Mouse (Mus musculus): ENCODE results near the gene Dis3l.
"Not testable (repeated sequence)": the region's sequence is repeated elsewhere in the genome, so short reads cannot be mapped to it uniquely, and the experiment has no call there.

The Dis3l gene

GRCm38 (mm10) chr9:64316986-64317385 is 24.1 kb downstream of the Dis3l start:
- DNase-seq, result no peak

DNA sequence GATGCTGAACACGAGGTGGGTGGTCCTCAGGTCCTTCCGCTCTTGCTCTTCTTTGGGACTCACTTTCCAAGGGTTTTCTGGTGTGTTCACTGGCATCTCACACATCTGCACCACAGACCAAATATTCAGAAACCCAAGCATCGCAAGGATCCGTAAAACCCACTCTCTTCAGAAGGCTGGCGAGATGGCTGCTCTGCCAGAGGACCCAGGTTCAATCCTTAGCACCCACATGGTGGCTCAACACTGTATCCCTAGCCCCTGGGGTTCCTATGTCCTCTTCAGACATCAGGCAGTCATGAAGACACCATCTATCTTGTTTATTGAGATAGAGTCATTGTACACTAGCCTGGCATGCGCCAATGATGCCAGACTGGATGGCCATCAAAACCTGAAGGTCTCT is 26.4 kb downstream of the Dis3l start:
- DNase-seq, result no peak

GRCm38 (mm10) chr9:64312128-64312527 is 29.0 kb downstream of the Dis3l start:
- peak in 1 of 2 experiments; percentile 9 for DNase-seq

DNA sequence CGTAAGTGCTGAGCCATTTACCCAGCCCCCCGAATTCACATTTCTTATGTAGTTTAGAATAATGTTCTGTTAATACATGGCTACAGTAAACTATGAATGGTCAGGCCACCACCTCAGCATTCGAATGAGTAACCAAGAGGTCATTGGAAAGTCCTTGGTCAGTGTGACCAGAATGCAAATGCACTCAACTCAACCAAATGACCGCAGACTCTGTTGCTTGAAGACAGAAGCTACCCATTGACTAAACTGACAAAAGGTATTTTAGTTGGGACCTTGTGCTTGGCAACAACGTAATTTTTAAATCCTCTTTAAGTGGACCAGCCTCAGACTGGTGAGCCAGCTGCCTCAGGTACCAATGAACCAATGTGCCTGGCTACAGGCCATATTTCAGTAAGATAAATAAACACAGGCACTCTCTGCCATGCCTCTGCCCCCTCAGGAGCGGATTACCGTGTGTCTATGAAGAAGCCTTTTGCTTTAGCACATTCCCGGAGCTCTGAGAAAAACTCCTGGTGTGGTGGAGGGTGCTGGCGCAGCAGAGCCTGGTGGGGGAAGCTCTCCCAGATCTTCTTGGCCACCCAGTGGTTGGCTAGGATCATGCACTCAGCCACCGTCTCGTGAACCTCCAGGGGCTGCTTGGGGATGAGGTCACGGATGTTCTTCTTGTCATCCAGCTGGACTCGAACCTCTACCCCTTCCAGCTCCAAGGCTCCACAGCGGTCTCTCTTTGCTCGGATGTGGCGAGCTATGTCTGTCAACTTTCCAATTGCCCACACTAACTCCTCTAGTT is 29.9 kb downstream of the Dis3l start:
- DNase-seq, result peak; percentile 34 to 48

DNA sequence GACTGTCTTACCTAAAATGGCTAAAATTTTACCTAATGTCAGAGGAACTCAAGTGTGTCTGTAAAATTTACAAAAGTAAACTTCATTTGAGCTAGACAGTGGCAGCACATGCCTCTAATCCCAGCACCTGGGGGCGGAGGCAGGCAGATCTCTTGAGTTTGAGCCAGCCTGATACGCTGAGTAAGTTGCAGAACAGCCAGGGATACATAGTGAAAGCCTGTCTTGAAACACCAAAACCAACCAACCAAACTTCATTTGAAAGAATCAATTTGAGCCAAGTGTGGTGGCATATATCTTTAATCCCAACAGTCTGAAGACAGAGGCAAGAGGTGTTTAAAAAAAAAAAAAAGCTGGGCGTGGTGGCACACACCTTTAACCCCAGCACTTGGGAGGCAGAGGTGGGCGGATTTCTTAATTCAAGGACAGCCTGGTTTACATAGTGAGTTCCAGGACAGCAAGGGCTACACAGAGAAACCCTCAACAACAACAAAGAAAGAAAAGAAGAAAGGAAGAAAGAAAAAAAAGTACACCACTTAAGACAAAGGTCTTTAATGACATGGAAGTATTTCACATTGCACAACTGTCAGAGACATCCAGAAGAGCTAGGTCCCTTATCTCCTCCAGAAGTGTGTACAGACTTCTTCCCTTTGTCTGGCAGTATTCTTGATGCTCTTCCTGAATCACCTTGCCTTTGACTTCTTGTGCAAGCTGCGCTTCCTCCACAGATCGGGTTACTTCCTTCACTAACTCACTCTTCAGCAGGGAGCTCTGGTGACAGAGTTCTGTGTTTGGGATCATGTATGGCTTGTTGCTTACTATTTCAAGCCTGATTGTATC is 34.4 kb downstream of the Dis3l start:
- DNase-seq, result no peak

- not testable (repeated sequence) for DNase-seq
Measured at GRCm38 (mm10) chr9:64303086-64303485, 38.0 kb downstream of the Dis3l start.

DNA sequence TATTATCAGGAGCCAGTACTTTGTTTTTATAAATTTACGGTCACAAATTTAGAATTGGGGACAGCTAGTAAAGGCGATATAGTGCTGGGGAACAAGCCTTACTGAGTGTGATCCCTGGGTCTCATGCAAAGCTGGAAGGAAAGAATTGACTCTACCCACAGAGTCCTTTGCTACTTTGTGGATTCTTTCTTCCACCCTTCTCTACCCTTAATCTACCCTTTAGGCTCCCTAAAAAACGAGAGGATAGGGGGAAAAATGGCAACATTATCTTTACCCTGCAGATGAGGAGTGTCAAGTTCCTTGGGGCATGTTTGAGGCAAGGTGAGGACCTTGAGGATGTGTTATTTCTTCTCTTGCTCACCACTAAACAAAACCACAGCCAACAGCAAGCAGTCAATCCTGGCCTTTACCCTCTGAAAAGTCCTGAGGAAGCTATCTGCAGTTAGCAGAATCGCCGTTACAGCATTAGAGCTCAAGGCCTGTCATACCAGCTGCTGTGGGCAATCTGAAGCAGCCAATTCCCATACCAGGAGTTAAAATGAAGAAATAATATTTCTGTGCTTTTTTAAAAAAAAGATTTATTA is 58.6 kb downstream of the Dis3l start:
- DNase-seq, result no peak

GRCm38 (mm10) chr9:64281781-64282178 is 59.3 kb downstream of the Dis3l start:
- DNase-seq, result no peak

DNA sequence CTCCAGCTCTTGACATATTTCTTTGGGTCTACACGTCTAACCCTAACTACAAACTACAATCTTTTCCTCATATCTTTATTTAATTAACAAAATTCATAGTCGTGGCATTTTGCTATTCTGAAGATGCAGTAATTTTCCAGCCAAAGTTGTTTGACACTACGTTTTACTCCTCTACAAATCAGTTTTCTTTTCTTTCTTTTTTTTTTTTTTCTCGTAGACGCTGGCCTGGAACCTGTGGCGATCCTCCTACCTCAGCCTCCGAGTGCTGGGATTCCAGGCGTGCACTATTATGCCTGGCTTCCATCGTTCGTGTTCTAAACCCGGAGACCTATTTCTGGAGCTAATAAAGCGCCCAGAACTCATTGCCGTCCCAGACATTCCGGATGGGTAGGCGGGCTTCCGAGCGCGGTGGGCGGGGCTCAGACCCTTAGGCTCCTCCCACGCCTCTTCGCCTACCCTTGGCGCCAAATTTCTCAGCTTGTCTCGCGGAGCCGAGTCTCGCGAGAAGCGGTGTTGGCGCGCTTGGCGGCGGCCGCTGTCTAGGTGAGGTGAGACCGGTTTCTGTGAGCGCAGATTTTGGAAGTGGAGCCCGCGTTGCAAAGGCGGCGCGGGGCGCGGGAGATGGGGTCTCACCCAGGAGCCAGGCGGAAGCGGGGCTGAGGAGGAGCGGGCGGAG is 59.8 kb downstream of the Dis3l start, which contains the start of gene Tipin:
Gene Tipin (plus strand): TSS at position 477 of the 676 bp plus-strand sequence.
- DNase-seq, result peak; percentile 96 to 97

- DNase-seq, result no peak
Measured at GRCm38 (mm10) chr9:64278665-64279310, 62.3 kb downstream of the Dis3l start.

GRCm38 (mm10) chr9:64277706-64278105 is 63.4 kb downstream of the Dis3l start:
- DNase-seq, result peak; percentile 66 to 86

GRCm38 (mm10) chr9:64274919-64275318 is 66.2 kb downstream of the Dis3l start:
- peak in 1 of 2 experiments; percentile 32 for DNase-seq

DNA sequence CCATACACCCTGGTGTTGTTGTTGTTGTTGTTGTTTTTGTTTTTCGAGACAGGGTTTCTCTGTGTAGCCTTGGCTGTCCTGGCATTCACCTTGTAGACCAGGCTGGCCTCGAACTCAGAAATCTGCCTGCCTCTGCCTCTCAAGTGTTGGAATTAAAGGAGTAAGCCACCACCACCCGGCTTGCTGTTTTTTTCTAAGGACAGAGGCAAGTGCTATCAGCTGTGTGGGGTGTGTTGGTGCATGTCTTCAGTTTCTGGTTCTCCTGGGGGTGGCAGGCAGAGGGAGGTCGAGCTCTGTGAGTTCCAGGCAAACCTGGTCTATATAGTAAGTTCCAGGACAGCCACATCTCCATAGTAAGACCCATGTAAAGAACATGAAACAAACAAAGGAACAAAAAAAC is 66.8 kb downstream of the Dis3l start:
- no peak for DNase-seq

- no peak for DNase-seq
Measured at GRCm38 (mm10) chr9:64273757-64274156, 67.3 kb downstream of the Dis3l start.

DNA sequence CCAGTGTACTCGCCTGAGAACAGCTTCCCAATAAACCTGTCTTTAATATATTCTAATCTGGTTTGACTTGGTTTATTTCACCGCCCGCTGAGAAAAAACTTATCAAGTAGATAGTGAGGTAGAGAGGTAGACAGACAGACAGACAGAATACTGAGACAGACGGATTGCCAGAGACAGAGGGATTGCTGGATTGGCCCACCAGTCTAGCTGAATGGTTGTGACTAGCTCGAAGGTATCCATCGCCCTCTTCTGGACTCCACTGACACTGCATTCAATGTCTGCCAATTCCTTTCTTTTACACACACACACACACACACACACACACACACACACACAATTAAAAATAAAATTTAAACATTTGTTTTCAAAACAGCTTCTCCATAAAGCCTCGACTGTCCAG is 68.5 kb downstream of the Dis3l start:
- DNase-seq, result peak; percentile 63 to 73

- DNase-seq, result no peak
Measured at GRCm38 (mm10) chr9:64271249-64271648, 69.8 kb downstream of the Dis3l start.

DNA sequence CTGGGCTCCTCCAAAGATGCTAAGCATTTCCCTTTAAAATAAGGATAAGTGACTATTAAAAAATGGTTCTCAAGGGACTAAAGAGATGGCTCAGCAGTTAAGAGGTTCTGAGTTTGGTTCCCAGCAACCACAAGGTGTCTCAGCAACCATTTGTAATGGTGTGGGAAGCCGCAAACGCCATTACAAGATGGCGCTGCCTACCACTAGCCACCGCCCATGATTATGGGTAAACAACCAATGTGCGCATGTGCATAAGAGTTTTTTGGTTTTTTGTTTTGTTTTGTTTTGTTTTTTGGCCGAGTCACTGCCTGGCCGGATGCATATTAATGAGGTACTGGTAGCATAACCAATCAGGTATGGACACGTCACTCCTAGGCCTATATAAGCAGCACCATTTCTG is 72.3 kb downstream of the Dis3l start:
- DNase-seq, result not testable (repeated sequence)

DNA sequence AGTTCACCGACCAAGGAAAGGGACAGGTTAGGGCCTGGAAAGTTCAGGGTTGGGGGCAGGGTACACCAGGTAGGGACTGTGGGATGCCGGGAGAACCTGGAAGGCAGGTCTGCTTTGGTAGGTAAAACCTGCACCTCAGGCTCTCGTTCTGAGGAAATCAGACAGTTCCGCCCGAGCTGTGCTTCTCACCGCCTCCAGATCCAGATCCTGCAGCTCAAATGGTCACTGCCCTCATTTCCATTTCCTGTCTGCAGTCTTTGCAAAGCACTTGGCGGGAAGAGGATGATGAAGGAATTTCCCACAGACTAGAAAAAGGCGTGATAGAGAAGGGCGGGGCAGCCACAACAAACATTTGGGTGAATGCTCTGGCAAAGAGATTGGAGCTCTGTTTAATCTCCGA is 72.9 kb downstream of the Dis3l start:
- no peak for DNase-seq

- DNase-seq, result no peak
Measured at GRCm38 (mm10) chr9:64267231-64267630, 73.9 kb downstream of the Dis3l start.

GRCm38 (mm10) chr9:64264813-64265212 is 76.3 kb downstream of the Dis3l start:
- no peak for DNase-seq

DNA sequence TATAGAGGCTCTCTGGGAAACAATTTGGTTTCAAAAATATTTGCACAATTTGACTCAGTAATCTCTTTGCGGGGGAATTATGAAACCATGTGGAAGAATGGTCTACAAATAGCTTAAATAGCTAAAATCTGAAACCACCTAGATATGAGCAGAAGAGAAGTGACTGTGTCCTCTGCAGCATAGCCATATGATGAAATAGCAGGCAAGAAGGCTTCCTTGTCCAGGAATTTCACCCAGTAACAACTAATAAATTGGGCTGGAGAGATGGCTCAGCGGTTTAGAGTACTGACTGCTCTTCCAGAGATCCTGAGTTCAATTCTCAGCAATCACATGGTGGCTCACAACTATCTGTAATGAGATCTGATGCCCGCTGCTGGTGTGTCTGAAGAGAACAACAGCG is 80.1 kb downstream of the Dis3l start:
- no peak for DNase-seq

- DNase-seq, result no peak
Measured at GRCm38 (mm10) chr9:64259906-64260305, 81.2 kb downstream of the Dis3l start.
